Mouse (Mus musculus): ENCODE measurements at regions not wholly inside any gene's neighbourhood (a gene's known extent, or its start where the extent isn't known, plus 50 kb on each side); places are given as distances from the start of the nearest gene placed in this dataset.

GRCm38 (mm10) chr14:87224870-87225269 lies 83.8 kb upstream of the Diaph3 start:
- TF ChIP-seq POLR2A (IDR thresholded peaks at IDR 0.05; ENCODE audit: borderline replicate concordance, extremely low read depth, insufficient read depth, insufficient read length, poor library complexity, severe bottlenecking) (no peak), CTCF (IDR thresholded peaks at IDR 0.05; ENCODE audit: borderline replicate concordance, extremely low read depth, insufficient read depth, insufficient read length) (no peak)
